Mouse (Mus musculus): ENCODE measurements around the gene Xrcc3. TPM values are rescaled to one million over a fixed set of nuclear protein-coding genes. Genes with fewer than 3 reads are reported as not detected.

The Xrcc3 gene
- total RNA-seq, 2 experiments from 2014 or later, result 4.6 TPM

DNA sequence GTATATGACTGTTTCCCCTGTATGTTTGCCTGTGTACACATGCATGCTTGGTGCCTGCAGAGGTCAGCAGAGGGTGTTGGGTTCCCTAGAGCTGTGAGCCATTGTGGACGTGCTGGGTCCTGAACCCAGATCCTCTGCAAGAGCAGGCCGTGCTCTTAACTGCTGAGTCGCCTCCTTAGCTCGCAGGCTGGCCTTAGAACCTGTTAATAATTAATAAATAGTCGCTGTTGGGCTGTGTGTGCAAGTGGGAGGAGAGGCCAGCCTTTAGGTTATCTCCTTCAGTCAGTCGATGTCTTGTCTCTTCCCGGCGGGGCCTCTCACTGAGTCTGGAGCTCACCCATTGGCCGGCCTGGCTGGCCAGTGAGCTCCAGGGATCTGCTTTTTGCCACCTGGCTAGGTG is 3.3 kb upstream of the Xrcc3 start:
- DNase-seq (ENCODE audit: low spot score in 2 of 2), result no peak
- intact Hi-C loops (cut with DNase I), result no loop called here

DNA sequence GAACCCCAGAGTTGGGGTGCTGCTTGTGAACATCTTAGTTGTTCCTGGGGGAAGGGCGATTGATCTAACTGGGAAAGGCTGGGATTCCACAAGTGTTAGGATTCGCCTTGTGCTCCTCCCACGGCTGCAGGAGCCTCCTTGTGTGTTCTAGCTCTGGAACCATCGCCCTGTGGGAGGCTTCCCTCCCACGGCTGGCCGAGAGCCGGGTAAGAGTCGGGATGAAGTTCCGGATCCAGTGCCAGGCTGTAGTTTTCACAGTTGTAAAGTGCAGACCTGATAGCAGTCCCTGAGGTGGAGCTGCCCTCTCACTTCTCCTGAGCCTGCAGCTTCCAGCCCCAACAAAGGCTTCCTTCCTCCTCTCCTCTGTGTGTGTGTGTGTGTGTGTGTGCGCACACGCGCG is 2.9 kb upstream of the Xrcc3 start:
- intact Hi-C loops (cut with DNase I), result no loop called here

DNA sequence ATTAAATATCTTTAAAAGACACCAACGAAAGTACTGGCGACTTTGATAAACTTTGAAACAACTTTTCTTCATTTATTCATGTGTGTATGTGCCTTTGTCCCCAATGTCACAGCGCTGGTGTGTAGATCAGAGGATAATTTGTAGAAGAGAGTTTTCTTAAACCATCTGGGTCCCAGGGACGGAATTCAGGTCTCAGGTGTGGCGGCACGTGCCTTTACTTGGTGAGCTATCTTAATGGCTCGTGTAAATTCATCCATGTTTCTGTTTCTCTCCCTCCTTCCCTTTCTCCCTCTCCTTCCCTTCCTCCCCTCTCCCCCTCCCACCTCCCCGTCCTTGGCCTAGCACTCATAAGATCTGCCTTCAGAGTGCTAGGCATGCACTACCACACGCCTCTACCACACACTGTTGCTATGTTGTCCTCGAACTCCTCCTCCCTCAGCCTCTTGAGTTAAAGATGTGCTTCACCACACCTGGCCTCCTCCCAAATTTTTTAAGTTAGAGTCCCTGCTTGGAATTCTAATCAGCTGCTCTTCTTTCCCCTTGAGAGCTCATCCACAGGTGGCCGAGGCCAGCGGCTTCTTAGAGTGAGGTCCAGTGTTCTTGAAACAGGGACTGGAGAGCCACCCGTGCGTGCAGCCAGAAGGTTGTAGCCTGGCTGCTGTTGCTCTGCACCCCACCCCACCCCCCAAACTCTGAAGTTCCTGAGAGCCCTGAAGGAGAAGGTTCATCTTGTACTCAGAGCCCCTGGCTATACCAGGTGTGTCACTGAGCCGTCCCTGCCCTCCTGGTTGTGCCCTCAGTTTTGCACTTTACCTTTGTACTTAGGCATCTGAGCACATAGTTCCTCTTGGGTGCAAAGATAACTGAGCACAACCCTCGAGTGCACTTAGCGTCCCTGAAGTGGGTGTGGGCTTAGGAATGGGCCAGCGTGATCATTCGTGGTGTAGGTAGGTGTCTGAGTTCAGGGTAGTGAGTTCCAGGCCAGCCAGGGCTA is 1.4 kb upstream of the Xrcc3 start:
- intact Hi-C loops (cut with DNase I), result no loop called here
- no peak for DNase-seq (ENCODE audit: low spot score in 2 of 2)

More for the DNA sequence above, 2.9 kb upstream of the Xrcc3 start:
- DNase-seq (ENCODE audit: low spot score in 2 of 2), result peak; percentile 69 to 81

DNA sequence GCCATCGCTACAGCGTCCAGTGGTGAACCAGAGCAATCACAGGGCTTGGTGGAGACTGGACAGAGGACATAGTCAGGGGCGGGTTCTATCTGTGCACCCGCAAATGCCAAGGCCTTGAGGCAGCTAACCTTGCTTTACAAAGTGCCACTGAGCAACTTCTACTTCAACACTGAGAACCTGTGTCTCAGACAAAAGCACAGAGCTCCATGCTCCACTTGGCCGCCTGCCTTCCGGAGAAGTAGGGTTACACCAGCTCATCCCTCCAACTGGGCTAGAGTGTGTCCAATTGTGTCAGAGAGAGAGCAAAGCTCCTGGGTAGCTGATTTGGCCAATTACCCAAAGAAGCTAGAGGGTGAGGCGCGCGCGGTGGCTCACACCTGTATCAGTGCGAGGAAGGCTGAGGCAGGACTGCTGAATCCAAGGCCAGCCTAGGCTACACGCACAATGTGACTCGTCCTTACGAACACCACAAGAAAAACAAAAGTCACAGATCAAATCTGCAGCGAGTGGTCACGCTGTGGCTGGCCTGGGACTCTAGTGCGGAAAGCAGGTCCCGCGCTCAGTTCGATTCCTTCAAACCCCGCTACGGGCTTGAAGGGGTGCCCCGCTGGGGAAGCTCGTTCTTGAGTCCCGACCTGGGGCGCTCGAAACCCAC is 435 bp downstream of the Xrcc3 start:
- intact Hi-C loops (cut with DNase I), result no loop called here
- DNase-seq (ENCODE audit: low spot score in 2 of 2), result no peak

DNA sequence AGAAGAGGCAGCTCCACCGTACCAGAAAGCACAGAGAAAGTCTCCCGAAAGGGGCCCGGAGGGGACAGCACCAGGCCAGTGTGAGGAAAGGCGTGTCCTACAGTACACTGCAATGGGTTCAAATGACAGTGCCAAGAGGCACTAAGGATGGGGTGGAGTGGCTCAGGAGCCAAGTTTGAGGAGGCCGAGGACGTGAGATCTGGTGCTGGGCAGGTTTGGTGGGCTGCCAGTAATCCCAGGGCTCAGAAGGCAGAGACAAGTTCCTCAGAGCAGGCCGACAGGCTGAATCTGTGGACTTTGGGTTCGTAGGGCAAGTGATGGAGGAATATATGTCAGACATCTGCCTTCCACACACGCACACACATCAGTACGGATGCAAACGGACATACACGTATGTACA is 1.1 kb downstream of the Xrcc3 start:
- no peak for DNase-seq (ENCODE audit: low spot score in 2 of 2)
- intact Hi-C loops (cut with DNase I), result no loop called here

DNA sequence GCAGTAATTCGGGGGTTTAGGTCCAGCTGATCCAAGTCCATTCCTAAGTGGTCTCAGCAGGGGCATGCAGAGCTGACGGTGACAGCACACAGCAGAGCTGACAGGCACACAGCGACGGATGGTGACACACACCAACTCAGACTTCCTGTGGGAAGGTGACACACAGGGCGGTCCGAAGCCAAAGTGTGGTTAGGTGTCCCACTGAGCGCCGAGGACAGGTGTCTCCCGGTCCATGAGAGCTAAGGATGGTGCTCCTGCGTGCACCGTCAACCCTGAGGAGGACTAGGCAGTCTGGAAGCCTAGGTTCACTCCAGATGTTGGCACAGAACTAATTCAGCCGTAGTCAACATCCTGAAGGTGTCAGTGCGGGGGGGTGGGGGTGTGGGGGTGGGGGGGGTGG is 1.6 kb downstream of the Xrcc3 start:
- intact Hi-C loops (cut with DNase I), result no loop called here
- no peak for DNase-seq (ENCODE audit: low spot score in 2 of 2)

DNA sequence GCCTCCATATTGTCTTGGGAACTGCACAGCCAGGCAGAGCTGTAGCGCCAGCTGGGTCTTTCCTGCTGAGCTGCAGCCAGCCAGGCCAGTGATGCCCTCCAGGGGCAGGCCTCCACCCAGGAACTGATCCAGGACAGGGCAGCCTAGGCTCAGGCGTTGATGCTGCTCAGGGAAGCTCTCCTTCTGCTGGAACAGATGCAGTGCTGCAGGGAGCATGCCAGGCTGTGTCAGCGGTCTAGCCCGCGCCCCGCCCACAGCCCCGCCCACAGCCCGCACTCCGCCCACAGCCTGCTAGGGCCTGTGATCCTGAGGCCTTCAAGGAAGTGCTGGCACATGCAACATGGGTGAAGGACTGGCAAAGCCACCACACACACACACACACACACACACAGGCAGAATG is 3.9 kb downstream of the Xrcc3 start:
- intact Hi-C loops (cut with DNase I), result no loop called here
- peak; percentile 64 to 65 for DNase-seq (ENCODE audit: low spot score in 2 of 2)

DNA sequence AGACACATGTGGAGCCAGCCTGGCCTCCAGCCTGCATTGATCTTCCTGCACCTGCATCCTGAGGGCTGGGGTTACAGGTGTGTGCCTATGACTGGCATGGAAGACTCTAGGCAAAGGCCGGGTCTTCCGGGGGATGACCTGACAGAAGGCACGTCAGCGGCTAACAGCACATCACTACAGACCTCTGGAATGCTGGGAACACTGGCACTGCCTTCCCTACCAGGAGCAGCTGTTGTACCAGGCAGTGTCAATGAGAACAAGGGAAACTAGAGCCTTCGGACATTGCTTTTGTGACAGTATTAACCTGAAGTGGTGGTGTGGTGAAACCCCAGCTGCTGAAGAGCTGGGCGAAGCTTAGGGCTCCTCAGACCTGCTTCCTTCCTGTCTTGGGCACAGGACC is 4.9 kb downstream of the Xrcc3 start:
- no peak for DNase-seq (ENCODE audit: low spot score in 2 of 2)
- intact Hi-C loops (cut with DNase I), result no loop called here

DNA sequence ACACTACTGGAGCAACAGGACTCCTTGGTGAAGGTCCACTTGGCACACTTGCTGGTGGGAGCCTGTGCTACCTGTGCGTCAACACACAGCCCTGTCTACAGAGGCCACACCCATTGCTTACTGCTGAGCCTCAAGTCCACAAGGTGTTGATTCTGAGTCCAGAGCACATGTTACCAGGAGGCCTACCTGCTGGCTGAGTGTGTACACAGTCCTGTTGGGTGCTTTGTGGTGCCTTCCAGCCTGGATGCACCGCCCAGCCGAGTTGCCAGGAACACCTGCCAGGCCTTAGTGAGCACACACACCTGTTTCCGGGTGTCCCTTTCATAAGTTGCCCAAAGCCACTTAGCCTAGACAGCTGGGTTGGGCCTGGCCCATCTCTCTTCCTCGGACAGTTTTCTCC is 10.1 kb downstream of the Xrcc3 start:
- intact Hi-C loops (cut with DNase I), result no loop called here
- no peak for DNase-seq (ENCODE audit: low spot score in 2 of 2)

DNA sequence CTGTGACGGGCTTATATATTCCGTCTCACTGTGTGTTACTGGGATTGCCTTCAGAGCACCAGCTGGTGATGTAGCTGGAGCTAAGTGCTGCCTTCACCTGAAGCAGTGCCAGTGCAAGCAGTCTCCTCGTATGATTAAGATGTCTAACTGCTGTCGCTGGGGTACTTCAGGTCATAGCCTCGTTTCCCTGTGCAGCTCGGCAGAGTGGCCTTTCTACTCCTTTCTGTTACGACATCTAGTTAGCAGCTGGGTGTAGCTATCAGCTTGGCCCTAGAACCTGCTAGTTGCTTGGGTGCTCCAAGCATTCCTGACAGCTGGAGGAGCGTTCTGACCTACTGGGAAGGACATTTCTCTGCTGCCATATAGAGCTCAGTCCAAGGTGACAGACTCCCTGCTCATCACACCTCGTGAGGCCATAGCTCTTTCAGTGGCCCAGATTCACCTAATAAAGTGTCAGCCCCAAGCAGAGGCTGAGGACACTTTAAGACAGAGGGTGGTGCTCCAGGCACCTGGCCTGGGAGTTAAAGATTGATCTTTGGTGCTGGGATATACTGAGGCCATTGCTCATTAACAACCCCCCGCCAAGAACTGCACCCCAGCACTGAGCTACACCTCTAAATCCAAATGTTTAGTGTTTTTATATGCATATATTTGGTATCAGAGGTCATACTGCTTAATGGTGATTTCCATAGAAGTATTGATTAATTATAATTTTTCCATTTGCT is 13.1 kb downstream of the Xrcc3 start:
- intact Hi-C loops (cut with DNase I), result no loop called here
- no peak for DNase-seq (ENCODE audit: low spot score in 2 of 2)

DNA sequence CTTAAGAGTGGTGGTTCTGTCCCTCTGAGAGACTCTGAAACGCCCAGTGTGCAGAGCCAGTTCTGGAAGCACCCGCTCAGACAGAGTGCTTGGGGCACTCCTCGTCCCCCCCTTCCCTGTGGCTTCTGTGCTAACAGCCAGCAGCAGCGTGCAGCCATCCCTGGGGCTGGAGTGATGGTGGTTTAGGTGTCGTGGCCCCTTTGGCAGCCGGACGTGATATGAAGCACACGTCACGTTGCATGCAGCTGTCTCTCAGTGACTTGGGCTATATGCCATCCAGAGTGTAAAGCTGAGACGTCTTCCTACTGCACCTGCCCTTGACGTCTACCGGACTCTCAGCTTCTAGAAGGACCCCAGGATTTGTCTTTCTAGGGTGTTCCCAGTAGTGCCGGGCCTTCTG is 15.2 kb downstream of the Xrcc3 start:
- DNase-seq (ENCODE audit: low spot score in 2 of 2), result no peak
- intact Hi-C loops (cut with DNase I), result no loop called here

DNA sequence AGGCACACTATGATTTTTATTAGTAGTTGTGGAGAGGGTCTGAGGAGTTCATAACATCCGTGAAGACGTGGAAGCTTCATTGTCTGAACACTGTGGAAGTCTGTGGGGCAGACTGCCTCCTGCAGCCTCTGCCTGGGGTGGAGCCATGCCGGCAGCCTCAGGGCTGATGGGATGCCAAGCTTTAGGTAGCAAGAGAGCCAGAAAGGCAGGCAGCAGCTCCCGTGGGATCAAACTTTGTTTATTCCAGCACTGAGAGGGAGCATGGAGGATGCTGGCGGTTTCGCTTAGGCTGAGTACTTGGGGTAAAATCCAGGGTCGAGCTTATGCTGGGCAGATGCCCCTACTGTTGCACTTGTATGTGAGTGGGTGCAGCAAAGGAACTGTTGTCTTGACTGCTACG is 16.4 kb downstream of the Xrcc3 start:
- intact Hi-C loops (cut with DNase I), result no loop called here
- no peak for DNase-seq (ENCODE audit: low spot score in 2 of 2)

DNA sequence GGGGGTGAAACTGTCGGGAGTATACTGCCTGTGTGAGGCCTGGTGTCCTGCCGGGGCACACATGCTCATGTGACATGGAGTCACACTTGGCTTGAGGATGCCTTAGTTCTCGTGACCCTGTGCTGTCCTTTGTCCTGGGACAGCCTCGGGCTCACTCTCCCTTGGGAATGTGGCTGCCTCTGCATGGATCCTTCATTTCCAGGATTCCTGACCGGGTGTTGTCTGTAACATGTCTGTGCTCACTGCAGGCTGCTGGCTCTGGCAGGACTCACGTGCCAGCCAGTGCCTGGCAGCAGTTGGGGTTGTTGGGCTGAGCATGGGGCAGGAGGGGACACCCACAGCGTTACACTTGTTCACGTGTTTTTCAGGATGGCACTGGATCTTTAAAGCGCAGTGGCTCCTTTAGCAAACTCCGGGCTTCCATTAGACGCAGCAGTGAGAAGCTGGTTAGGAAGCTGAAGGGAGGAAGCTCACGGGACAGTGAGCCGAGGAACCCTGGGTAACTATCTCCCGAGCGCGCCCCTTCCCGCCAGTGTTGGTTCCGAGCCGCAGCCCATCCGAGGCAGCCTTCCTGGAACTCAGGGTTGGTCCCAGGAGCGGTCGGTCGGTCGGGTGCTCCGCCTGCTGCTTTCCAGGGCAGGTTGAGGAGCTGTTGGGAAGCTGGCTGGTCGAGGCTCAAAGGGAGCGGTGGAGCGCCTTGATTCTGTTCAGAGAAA is 18.3 kb downstream of the Xrcc3 start:
- intact Hi-C loops (cut with DNase I), result no loop called here
- no peak for DNase-seq (ENCODE audit: low spot score in 2 of 2)

DNA sequence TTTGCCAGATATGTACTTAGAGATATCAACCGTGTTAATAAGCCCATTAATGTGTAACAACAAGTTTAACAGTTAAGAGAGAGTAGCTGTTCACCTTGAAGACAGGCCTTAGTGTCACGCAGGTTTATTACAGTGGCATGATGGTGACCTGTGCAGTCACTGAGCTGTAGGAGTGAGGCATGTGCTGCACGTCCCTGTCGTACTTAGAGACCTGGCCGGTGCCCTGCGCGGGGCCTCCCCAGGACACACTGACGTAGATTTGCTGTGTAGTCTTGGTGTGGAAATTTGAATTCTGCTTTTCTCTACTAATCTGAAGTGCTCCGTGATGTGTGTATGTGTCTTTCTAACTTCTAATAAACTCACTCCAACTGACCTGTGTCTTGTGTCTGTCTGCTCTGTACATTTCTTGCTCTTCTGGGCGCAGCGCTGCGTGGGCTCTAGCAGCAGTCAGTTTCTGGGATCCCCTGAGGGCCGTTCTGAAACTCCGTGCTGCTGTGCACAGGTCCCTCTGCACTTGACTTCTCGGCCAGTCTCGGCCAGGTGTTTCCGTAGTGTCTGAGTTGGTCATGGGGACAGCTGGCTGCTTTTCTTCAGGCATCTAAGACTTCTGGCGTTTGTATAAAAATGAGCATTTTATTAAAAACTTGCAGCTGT is 19.0 kb downstream of the Xrcc3 start:
- intact Hi-C loops (cut with DNase I), result no loop called here
- no peak for DNase-seq (ENCODE audit: low spot score in 2 of 2)

DNA sequence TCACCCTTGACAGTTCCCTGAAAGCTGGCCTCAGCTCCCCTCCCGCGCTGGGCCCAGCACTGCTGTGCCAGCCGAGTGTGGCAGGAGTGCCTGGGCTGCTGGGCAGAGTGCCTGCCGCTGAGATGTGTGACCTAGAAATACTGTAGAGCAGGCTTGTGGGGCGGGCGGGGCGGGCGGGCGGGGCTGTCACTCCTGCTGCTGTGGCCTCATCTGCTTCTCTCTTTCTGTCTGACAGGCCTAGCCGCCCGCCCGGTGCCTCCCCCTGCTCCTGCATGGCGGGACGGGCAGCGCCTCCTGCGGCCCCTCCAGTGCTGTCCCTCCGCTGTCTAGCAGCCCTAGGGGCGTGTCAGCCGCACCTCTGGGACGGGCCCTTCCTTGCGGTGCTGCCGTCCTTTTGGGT is 19.6 kb downstream of the Xrcc3 start:
- intact Hi-C loops (cut with DNase I), result no loop called here
- no peak for DNase-seq (ENCODE audit: low spot score in 2 of 2)

DNA sequence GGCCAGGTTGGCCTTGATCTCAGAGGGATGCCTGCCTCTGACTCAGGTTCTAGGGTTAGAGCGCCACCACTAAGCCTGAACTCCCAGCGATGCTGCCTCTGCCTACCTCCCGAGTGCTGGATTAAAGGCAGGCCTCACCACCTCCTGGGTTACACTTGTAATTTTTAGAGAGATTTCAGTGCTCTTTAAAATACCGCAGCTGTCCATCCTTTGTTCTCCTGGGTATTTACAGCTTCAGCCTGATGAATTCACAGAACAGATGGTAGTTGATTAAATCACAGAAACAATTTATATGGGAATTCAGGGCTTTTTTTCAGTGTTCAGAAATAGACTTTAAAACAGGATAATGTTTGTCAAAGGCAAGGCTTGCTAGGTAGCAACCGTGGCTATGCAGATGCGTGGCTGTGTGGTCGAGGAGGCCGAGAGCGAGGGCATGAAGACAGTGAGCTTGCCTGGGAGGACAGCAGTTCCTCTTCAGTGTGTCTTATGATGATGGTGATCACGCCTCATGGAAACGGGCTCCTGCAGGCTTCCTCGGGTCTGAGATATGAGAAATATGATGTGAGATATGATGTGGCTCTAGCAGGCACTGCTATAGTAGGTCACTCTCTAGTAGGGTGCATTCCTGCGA is 22.1 kb downstream of the Xrcc3 start:
- intact Hi-C loops (cut with DNase I), result no loop called here
- no peak for DNase-seq (ENCODE audit: low spot score in 2 of 2)

DNA sequence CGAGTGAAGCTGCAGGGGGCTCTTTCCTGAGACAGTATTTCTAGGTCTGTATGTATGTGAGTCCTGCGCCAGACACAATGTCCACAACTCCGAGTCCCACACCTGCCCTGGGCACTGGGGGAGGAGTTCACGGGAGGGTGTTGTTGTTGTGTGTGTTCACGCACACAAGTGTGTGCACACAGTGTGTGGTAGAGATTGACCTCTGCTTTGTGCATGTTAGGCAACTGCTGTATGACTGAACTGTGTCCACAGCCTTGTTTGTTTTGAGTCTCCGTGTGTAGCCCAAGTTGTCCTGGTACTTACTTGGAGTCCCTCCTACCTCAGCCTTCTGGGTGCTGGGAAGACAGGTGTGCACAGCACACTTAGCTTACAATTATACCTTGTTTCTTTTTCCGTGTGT is 23.0 kb downstream of the Xrcc3 start:
- intact Hi-C loops (cut with DNase I), result no loop called here

DNA sequence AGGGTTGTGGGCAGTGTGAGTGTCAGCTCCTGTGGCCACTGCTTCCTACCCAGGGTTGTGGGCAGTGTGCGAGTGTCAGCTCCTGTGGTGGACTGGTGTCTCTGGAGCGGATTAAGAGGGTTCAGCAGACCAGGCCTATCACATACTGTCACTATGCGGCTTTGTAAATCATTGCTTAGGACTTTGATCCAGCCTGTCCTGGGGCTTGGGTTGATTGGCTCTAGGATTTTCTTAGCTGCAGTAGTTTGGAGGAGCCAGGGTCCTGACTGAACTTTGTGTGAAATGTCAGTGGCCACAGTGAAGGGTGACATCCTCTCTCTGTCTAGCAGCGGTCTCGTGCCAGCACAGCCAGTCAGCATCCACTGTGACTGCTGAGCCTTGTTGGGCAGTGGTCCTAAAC is 23.6 kb downstream of the Xrcc3 start:
- intact Hi-C loops (cut with DNase I), result no loop called here

More for the DNA sequence above, 23.0 kb downstream of the Xrcc3 start:
- no peak for DNase-seq (ENCODE audit: low spot score in 2 of 2)

DNA sequence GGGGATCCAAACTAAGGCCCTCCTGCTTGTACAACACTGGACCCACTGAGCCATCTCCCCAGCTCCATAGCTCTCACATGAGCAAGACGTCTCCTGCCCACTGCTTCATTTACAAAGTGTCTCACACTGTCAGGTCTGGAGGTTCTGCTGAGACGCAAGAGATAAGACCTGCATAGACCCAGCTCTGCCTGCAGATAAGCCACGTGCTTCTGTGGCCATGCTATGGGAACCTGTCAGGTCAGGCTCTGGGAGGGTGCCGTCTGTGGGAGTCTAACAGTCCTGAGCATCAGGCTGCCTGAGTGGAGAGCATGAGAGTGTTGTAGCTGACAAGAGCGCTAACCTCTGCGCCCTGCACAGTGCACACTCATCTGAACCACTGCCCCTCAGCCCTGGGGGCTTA is 26.7 kb downstream of the Xrcc3 start:
- intact Hi-C loops (cut with DNase I), result no loop called here
- DNase-seq (ENCODE audit: low spot score in 2 of 2), result no peak

More for the DNA sequence above, 23.6 kb downstream of the Xrcc3 start:
- DNase-seq (ENCODE audit: low spot score in 2 of 2), result no peak
